Mouse (Mus musculus) heart, embryonic 13.5 days (tissue): ENCODE results near the gene Crip1. TPM values are rescaled to one million over a fixed set of nuclear protein-coding genes. Genes with fewer than 3 reads are reported as not detected.

ENCODE experiments used
- ATAC-seq: fragments of 200-750 bp; cut with Nextera tagmentation; 2 replicates; pipeline ENCODE4 v1.8.0; 2017; ENCODE audit warnings: moderate TSS enrichment; ENCODE audit not compliant: insufficient number of reproducible peaks, low FRiP score, low TSS enrichment; ENCODE audit errors: extremely low read depth
- H3K27ac ChIP-seq: fragments of 300-500 bp; sonication (generic); replicated peaks from 2 replicates; pipeline ENCODE4 v1.5.1; 2015; ENCODE audit warnings: moderate library complexity, mild to moderate bottlenecking, inconsistent platforms
- H3K27me3 ChIP-seq: fragments of 300-500 bp; sonication (generic); replicated peaks from 2 replicates; pipeline ENCODE4 v1.6.1; 2015; ENCODE audit warnings: mild to moderate bottlenecking, inconsistent platforms
- H3K36me3 ChIP-seq: fragments of 300-500 bp; sonication (generic); 2 replicates; pipeline ENCODE4 v1.6.1; 2015; ENCODE audit warnings: mild to moderate bottlenecking, inconsistent platforms
- H3K4me1 ChIP-seq: fragments of 300-500 bp; sonication (generic); 2 replicates; pipeline ENCODE4 v1.6.1; 2015; ENCODE audit warnings: inconsistent platforms
- H3K4me2 ChIP-seq: fragments of 300-500 bp; sonication (generic); 2 replicates; pipeline ENCODE4 v1.6.1; 2015; ENCODE audit warnings: inconsistent platforms, mild to moderate bottlenecking, moderate library complexity
- H3K4me3 ChIP-seq: fragments of 300-500 bp; sonication (generic); 2 replicates; pipeline ENCODE4 v1.5.1; 2015; ENCODE audit warnings: moderate library complexity, mild to moderate bottlenecking, inconsistent platforms
- H3K9ac ChIP-seq: fragments of 300-500 bp; sonication (generic); 2 replicates; pipeline ENCODE4 v1.6.1; 2015; ENCODE audit warnings: inconsistent platforms, mild to moderate bottlenecking, moderate library complexity
- H3K9me3 ChIP-seq: fragments of 300-500 bp; sonication (generic); 2 replicates; pipeline ENCODE4 v1.6.1; 2016; ENCODE audit warnings: inconsistent platforms
- WGBS: fragments of 180-500 bp; shearing (Covaris S2); methylation state at CpG from one replicate; pipeline ENCODE4 v1.1.7; 2015; ENCODE audit warnings: mixed read lengths; 5-methylcytosine and 5-hydroxymethylcytosine counted together
- polyA plus RNA-seq: library from polyadenylated mRNA; unstranded; fragments of >200 nt; fragmentation: Nextera tagmentation; extraction: Ambion mirVana; gene quantifications from 2 replicates; pipeline ENCODE4 v1.2.1, GENCODE M21; 2015

The Crip1 gene
- polyA plus RNA-seq, 1 experiment from 2014 or later, result 408 TPM

DNA sequence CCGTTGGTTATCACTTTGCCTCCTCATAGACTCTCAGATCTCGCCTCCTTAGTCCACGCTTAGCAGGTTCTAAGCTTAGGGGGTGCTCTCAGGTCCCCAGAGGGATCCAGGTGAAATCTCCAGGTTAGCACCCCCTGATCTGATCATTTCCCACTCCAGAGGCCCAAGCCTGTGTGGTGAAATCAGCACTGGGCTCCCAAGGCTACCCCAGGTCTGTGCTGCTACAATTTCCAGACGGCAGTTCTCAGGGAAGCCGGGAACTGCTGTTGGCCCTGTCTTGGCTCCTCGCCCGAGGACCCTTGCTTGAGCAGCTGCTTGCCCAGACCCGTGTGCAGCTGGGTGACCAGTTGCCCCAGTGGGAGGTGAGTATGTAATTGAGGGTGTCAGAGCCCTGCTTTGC lies 10.9 kb downstream of the Crip1 start:
- Histone ChIP-seq H3K4me2 (peak overlapping the region; percentile 92), H3K9ac (peak overlapping the region; percentile 81), H3K9me3 (no peaks in the 10 kb centered on the region), H3K4me1 (peaks cover 37% of the 10 kb centered on the region), H3K4me3 (peak overlapping the region; percentile 72), H3K27ac (0 out of 2 replicates have a peak overlapping the region, but pooled peaks have one; percentile 33), H3K27me3 (no peaks in the 10 kb centered on the region), H3K36me3 (peaks cover 18% of the 10 kb centered on the region)
- ATAC-seq, result no peak
- WGBS, result 36% methylated on average over 8 of the region's 8 CpGs

- peak overlapping the region; percentile 72; the same call in 1 of the 2 replicates for H3K4me3 ChIP-seq
Measured at GRCm38 (mm10) chr12:113157521-113157920, 11.4 kb downstream of the Crip1 start.

GRCm38 (mm10) chr12:113157971-113158370 lies 11.9 kb downstream of the Crip1 start:
- Histone ChIP-seq H3K9ac (no peak overlapping the region), H3K4me1 (peaks cover 29% of the 10 kb centered on the region), H3K27ac (no peak overlapping the region), H3K4me2 (no peak overlapping the region), H3K27me3 (no peaks in the 10 kb centered on the region), H3K9me3 (no peaks in the 10 kb centered on the region), H3K4me3 (no peak overlapping the region), H3K36me3 (peaks cover 20% of the 10 kb centered on the region)
- ATAC-seq, result no peak
- WGBS, result 88% methylated on average over 8 of the region's 8 CpGs

More at GRCm38 (mm10) chr12:113157521-113157920, 11.4 kb downstream of the Crip1 start:
- Histone ChIP-seq H3K4me1 (peaks cover 33% of the 10 kb centered on the region), H3K4me2 (peak overlapping the region; percentile 92), H3K36me3 (peaks cover 18% of the 10 kb centered on the region), H3K27me3 (no peaks in the 10 kb centered on the region), H3K9ac (peak overlapping the region; percentile 81; the same call in 1 of the 2 replicates), H3K27ac (no peak overlapping the region), H3K9me3 (no peaks in the 10 kb centered on the region)
- WGBS, result 93% methylated on average over 8 of the region's 8 CpGs
- ATAC-seq, result no peak

DNA sequence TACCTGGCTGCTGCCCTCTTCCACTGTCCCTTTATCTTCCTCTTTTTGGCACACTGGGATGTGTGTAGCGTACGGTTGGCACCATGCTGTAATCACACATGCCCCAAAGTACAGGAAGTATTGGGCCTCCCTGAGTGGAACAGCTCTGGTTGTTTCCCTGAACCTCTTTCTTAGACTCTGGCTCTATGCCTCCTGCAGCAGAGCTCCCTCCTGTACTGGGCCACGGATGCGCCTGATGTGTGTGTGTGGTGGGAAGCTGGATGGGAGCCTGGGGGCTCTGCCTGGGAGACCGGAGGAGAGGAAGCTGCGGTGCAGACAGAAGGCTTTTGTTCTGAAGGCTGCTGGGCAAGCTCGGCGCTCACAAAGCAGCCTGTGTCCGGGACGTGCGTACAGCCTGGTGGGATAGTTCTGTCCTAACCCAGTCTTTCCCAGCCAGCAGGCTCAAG lies 17.5 kb downstream of the Crip1 start:
- H3K9me3 ChIP-seq, result no peaks in the 10 kb centered on the region
- no peak overlapping the region for H3K4me2 ChIP-seq
- no peak overlapping the region for H3K9ac ChIP-seq
- H3K36me3 ChIP-seq, result peaks cover 29% of the 10 kb centered on the region
- 81% methylated on average over 11 of the region's 11 CpGs for WGBS
- H3K27ac ChIP-seq, result 0 out of 2 replicates have a peak overlapping the region, but pooled peaks have one; percentile 3
- no peaks in the 10 kb centered on the region for H3K27me3 ChIP-seq
- H3K4me1 ChIP-seq, result no peaks in the 10 kb centered on the region
- ATAC-seq, result no peak
- H3K4me3 ChIP-seq, result no peak overlapping the region

- no peak overlapping the region for H3K9ac ChIP-seq
- no peak overlapping the region for H3K4me2 ChIP-seq
- whole genome bisulfite sequencing, result 73% methylated on average over 9 of the region's 9 CpGs
- H3K27me3 ChIP-seq, result no peaks in the 10 kb centered on the region
- H3K36me3 ChIP-seq, result peaks cover 14% of the 10 kb centered on the region
- H3K27ac ChIP-seq, result no peak overlapping the region
- ATAC-seq, result no peak
- no peak overlapping the region for H3K4me3 ChIP-seq
- no peaks in the 10 kb centered on the region for H3K4me1 ChIP-seq
- no peaks in the 10 kb centered on the region for H3K9me3 ChIP-seq
Measured at GRCm38 (mm10) chr12:113168031-113168536, 22.0 kb downstream of the Crip1 start.

DNA sequence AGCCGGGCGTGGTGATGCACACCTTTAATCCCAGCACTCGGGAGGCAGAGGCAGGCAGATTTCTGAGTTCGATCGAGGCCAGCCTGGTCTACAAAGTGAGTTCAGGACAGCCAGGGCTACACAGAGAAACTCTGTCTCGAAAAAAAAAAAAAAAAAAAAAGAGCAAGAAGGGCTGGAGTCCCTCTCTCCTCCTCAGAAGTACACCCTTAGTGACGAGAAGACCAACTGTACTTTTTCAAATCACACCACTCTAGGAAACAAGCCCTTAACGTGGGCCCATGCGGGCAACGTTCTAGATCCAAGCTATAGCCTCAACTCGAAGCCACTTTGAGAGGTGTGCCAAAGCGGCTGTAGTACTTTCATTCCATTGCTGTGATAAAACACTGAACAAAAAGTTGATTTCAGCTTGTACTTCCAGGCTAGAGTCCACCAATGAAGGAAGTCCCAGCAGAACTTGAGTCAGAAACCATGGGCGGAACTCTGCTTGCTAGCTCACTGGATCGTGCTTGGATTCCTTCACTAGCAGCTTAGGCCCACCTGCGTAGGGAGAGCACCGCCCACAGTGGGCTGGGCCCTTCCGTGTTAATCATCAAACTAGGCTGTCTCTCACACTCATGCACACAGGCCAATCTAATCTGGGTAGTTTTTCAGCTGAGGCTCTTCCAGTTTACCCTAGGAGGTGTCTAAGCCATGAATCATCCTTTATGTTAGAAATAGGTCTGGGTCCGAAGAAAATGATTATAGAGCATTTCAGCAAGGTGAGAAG lies 31.0 kb downstream of the Crip1 start:
- Histone ChIP-seq H3K4me2 (no peak overlapping the region), H3K4me3 (no peak overlapping the region), H3K9ac (no peak overlapping the region), H3K36me3 (no peaks in the 10 kb centered on the region), H3K27ac (no peak overlapping the region), H3K27me3 (no peaks in the 10 kb centered on the region), H3K4me1 (no peaks in the 10 kb centered on the region), H3K9me3 (no peaks in the 10 kb centered on the region)
- ATAC-seq, result no peak
- 79% methylated on average over 18 of the region's 18 CpGs for WGBS

DNA sequence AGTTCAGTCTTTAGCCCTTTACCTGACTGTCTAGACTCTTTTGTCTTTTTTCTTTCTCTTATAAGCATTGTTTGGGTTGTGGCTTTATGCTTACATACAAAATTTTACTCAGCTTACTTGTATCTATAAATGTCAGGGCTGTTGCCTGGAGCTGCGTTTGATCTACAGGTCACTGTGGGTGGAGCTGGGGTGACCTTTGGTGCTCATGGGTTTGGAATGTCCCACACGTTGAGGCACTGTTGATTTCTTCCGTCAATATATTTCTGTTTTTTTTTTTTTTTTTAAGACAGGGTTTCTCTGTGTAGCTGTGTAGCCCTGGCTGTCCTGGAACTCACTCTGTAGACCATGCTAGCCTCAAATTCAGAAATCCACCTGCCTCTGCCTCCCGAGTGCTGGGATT lies 34.9 kb downstream of the Crip1 start:
- Histone ChIP-seq H3K4me3 (no peak overlapping the region), H3K9me3 (no peaks in the 10 kb centered on the region), H3K27ac (no peak overlapping the region), H3K4me1 (peaks cover 5% of the 10 kb centered on the region), H3K36me3 (no peaks in the 10 kb centered on the region), H3K27me3 (peaks cover 26% of the 10 kb centered on the region), H3K9ac (no peak overlapping the region), H3K4me2 (no peak overlapping the region)
- 53% methylated on average over 4 of the region's 4 CpGs for WGBS
- no peak for ATAC-seq

DNA sequence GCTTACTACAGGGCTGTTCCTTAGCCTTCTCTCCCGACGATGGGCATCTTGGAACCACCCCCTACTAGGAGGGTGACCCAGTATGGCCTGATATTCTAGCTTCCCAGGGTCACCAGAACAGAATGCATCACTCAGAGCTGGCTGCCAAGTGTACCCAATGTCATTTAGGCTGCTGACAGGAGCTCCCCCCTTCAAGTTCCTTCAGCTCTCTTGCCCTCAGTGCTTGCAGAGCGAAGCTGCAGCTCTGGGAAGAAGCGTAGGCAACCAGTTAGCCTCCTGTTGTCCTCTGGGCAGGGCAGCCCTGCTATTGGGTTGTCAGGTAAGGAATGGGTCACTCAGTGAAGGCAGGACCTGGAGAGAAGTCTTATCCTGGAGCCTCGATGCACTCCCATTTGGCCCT lies 38.8 kb downstream of the Crip1 start:
- Histone ChIP-seq H3K27me3 (peaks cover 59% of the 10 kb centered on the region), H3K36me3 (no peaks in the 10 kb centered on the region), H3K9ac (no peak overlapping the region), H3K4me2 (peak overlapping the region; percentile 91), H3K4me1 (peaks cover 26% of the 10 kb centered on the region), H3K27ac (no peak overlapping the region), H3K9me3 (no peaks in the 10 kb centered on the region), H3K4me3 (no peak overlapping the region)
- 57% methylated on average over 5 of the region's 5 CpGs for WGBS
- no peak for ATAC-seq

DNA sequence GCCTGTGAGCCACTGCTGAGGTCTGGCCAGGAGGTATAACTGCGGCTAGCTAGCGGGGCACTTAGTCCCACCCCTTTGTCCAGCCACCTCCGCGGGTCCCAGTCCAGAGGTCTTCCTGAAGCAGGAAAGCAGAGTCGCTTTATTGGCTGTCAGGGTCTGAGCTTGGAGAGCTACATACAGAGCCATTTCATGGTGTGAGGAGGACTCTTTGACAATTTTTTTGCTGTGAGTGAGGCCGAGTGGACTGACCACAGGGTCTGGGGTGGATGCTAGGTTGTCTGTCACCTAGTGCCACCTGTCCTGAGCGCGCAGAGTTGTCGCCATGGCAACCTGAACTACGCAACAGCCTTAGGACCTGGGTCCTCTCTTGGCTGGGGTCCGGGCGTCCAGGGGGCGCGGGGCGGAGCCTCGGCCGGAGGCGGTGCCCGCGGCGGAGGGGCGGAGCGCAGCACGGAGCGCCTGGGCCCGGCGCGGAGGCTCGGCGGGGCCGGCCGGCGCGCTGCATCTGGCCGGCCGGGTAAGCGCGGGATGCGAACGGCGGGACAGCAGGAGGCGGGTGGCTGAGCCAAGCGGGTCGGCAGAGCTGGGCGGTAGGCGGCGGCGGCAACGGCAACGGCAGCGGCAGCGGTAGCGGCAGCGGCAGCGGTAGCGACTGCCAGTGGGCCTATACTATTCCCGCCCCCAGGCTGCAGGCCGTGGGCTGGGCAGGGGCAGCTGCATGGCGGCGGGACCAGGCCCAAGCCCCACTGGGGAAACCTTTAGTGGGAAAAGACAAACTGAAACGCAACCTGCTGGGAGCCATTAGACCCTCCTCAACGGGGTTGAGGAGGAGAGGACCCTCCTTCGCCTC lies 39.6 kb downstream of the Crip1 start, which contains the start of gene Tmem121:
Tmem121 (plus strand) TSS at position 489 of the 850 bp plus-strand sequence.
- Histone ChIP-seq H3K9me3 (no peaks in the 10 kb centered on the region), H3K4me3 (peak within 1 kb of the TSS; percentile 64), H3K27ac (no peak within 1 kb of the TSS), H3K4me2 (peak within 1 kb of the TSS; percentile 91), H3K9ac (peak within 1 kb of the TSS; percentile 81), H3K27me3 (peaks cover 59% of the 10 kb centered on the region), H3K36me3 (no peaks in the 10 kb centered on the region), H3K4me1 (peaks cover 26% of the 10 kb centered on the region)
- 1% methylated on average over 63 of the region's 63 CpGs for WGBS
- no peak for ATAC-seq

DNA sequence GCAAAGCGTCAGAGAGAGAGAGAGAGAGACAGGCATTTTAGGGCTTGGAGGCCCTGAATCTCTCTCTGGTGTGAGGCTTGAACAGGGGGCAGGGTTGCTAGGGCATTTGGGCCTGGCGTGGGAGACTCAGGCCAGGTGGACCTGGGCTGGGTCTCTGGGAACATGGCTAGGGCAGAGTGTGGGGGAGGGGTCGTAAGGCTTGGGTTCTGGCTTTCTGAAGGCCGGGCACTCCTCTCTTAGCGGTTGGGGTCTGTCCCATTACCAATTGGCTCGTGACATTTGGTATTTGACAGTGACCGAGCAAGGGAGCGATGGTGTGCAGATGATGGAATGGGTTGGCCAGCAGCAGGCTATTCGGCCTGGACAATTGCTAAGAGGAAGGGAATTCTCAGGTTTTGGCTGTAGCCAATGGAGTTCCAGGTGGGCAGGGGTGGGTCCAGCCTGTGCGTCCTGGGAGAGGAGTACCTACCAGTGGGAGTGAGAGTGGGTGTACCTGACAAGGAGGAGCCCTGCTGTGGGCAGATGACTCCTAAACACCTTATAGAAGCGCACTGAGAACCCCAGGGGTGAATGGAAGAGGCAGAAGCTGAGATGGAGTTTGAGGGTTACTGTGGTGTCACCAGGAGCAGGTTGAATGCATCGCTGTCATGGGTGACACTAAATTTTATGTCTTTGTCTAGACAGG lies 40.4 kb downstream of the Crip1 start:
- Histone ChIP-seq H3K27ac (no peak overlapping the region), H3K27me3 (peaks cover 59% of the 10 kb centered on the region), H3K9me3 (no peaks in the 10 kb centered on the region), H3K36me3 (no peaks in the 10 kb centered on the region), H3K4me1 (peaks cover 26% of the 10 kb centered on the region), H3K4me3 (peak overlapping the region; percentile 64), H3K9ac (peak overlapping the region; percentile 81), H3K4me2 (peak overlapping the region; percentile 91)
- no peak for ATAC-seq
- 43% methylated on average over 12 of the region's 12 CpGs for WGBS

GRCm38 (mm10) chr12:113187011-113187375 lies 40.9 kb downstream of the Crip1 start:
- H3K4me1 ChIP-seq, result peaks cover 26% of the 10 kb centered on the region
- WGBS, result 47% methylated on average over 4 of the region's 4 CpGs
- H3K27me3 ChIP-seq, result peaks cover 59% of the 10 kb centered on the region
- peak overlapping the region; percentile 67 for H3K9ac ChIP-seq
- peak overlapping the region; percentile 52 for H3K4me3 ChIP-seq
- peak overlapping the region; percentile 91 for H3K4me2 ChIP-seq
- no peak for ATAC-seq
- no peaks in the 10 kb centered on the region for H3K36me3 ChIP-seq
- no peak overlapping the region for H3K27ac ChIP-seq
- no peaks in the 10 kb centered on the region for H3K9me3 ChIP-seq
